21 mouse cellular contexts compared by ENCODE assay signal in the genomic region with DNA sequence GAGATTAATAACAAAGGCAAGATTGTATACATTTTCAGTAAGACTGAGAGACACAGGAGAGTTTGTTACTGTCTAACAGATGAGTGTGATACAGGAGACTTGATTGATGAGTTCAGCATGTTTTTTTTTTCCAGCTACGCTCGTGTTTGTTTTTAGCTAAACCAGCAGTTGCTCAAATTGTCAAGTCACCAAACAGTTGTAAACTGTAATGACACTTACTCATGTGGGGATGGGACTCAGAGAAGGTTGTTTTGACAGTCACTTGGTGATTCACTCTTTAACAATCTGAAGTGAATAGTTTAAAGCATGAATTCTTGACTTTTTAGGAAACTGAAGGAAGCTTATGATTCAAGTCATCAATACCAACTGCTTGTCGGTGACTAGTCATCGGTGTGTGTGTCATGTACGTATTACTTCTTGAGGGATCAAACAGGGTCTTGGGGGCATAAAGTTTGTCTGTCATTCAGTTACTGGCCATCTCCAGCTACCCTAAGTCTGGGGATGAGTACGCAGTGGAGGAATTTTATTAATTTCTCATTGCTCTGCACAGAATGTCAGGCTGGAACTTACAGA. TPM values are rescaled to one million over a fixed set of nuclear protein-coding genes. Genes with fewer than 3 reads are reported as not detected.
A peak's percentile ranks its signal among the peaks of the same experiment; 100 is the strongest.
DNase-seq lines count a peak whose midpoint lies in the region; ATAC-seq and TF ChIP-seq lines count a peak whose summit lies in the region.
"Had no signal": no experiment of that assay in that cellular context is flagged by ENCODE, and none has a peak within 500 bp of the region (broad histone marks: within the 10 kb centered on the region; RNA-seq: fewer than 3 reads in every experiment).

No protein-coding gene starts in this region.

- H3K36me3 ChIP-seq in forebrain, postnatal 0 days (ENCODE audit: insufficient read depth), result no peaks in the 10 kb centered on the region
- H3K36me3 ChIP-seq in forebrain, embryonic 16.5 days (ENCODE audit: control insufficient read depth, insufficient read depth), result no peaks in the 10 kb centered on the region
- H3K36me3 ChIP-seq in megakaryocyte, embryonic 14.5 days (replicated peaks; ENCODE audit: low read length), result peaks cover 61% of the 10 kb centered on the region
- H3K36me3 ChIP-seq in macrophage (ENCODE audit: inconsistent target), result peaks cover 24% of the 10 kb centered on the region; the same call in 1 of the 2 replicates
- no peaks in the 10 kb centered on the region for H3K36me3 ChIP-seq in heart, embryonic 11.5 days (ENCODE audit: control insufficient read depth, insufficient read depth, low read length)
- H3K36me3 ChIP-seq: heart, embryonic 13.5 days; hindbrain, embryonic 12.5 days; limb, embryonic 12.5 days had no signal

- ATAC-seq in forebrain, postnatal 0 days, result peak; percentile 19; the same call in 1 of the 2 replicates
- no peak for ATAC-seq in forebrain, embryonic 16.5 days
- no peak for ATAC-seq in megakaryocyte, adult 5-6 weeks (ENCODE audit: poor library complexity, severe bottlenecking)
- ATAC-seq in heart, embryonic 11.5 days (replicated peaks; ENCODE audit: insufficient number of reproducible peaks, low FRiP score, low TSS enrichment), result no peak
- ATAC-seq: liver, postnatal 0 days had no signal

- H3K4me2 ChIP-seq in forebrain, postnatal 0 days (ENCODE audit: low read depth), result no peak overlapping the region
- H3K4me2 ChIP-seq in forebrain, embryonic 16.5 days (ENCODE audit: low read length), result no peak overlapping the region
- H3K4me2 ChIP-seq in heart, embryonic 11.5 days, result no peak overlapping the region
- H3K4me2 ChIP-seq: heart, embryonic 13.5 days; hindbrain, embryonic 12.5 days; limb, embryonic 12.5 days; liver, embryonic 11.5 days; midbrain, embryonic 11.5 days had no signal

- no peak overlapping the region for H3K4me3 ChIP-seq in forebrain, postnatal 0 days (ENCODE audit: low read depth, low read length)
- no peak overlapping the region for H3K4me3 ChIP-seq in forebrain, embryonic 16.5 days (replicated peaks; ENCODE audit: low read length)
- peak overlapping the region; percentile 68 for H3K4me3 ChIP-seq in megakaryocyte, embryonic 14.5 days (replicated peaks)
- H3K4me3 ChIP-seq in macrophage (ENCODE audit: inconsistent target), result no peak overlapping the region
- H3K4me3 ChIP-seq in heart, embryonic 11.5 days (ENCODE audit: low read depth, low read length), result no peak overlapping the region
- H3K4me3 ChIP-seq: heart, embryonic 13.5 days; hindbrain, embryonic 12.5 days; layer of hippocampus, adult 2 months; limb, embryonic 12.5 days had no signal

- no peak for TF ChIP-seq CTCF in forebrain, postnatal 0 days (IDR thresholded peaks at IDR 0.05; ENCODE audit: low read depth)

- DNase-seq in forebrain, postnatal 0 days, result no peak
- DNase-seq in adipocyte (ENCODE audit: low spot score), result peak; percentile 22
- no peak for DNase-seq in embryo, embryonic 9.5 days (ENCODE audit: extremely low spot score)
- DNase-seq: B cell, adult 2 months; cerebellum, adult 11-12 months; cerebellum, postnatal 10 days; kidney, adult 9 months; kidney, postnatal 25 days; liver, postnatal 0 days; lung, postnatal 14 days had no signal

- H3K27me3 ChIP-seq in forebrain, postnatal 0 days (ENCODE audit: insufficient read depth, low read length), result no peaks in the 10 kb centered on the region
- H3K27me3 ChIP-seq in forebrain, embryonic 16.5 days (replicated peaks; ENCODE audit: control insufficient read depth, insufficient read depth, low read length), result no peaks in the 10 kb centered on the region
- no peaks in the 10 kb centered on the region for H3K27me3 ChIP-seq in megakaryocyte, embryonic 14.5 days (replicated peaks)
- H3K27me3 ChIP-seq in heart, embryonic 11.5 days (ENCODE audit: control insufficient read depth, insufficient read depth, low read length), result no peaks in the 10 kb centered on the region
- H3K27me3 ChIP-seq: heart, embryonic 13.5 days; hindbrain, embryonic 12.5 days; limb, embryonic 12.5 days had no signal

- H3K9me3 ChIP-seq in forebrain, postnatal 0 days (ENCODE audit: low read length), result no peaks in the 10 kb centered on the region
- no peaks in the 10 kb centered on the region for H3K9me3 ChIP-seq in forebrain, embryonic 16.5 days (ENCODE audit: control insufficient read depth, low read length)
- no peaks in the 10 kb centered on the region for H3K9me3 ChIP-seq in megakaryocyte, embryonic 14.5 days
- H3K9me3 ChIP-seq in heart, embryonic 11.5 days (replicated peaks; ENCODE audit: control insufficient read depth, low read length), result no peaks in the 10 kb centered on the region
- H3K9me3 ChIP-seq: heart, embryonic 13.5 days; hindbrain, embryonic 12.5 days; limb, embryonic 12.5 days had no signal

- H3K27ac ChIP-seq in forebrain, postnatal 0 days (ENCODE audit: low read depth, low read length), result no peak overlapping the region
- H3K27ac ChIP-seq in forebrain, embryonic 16.5 days (ENCODE audit: low read length), result no peak overlapping the region
- peak overlapping the region; percentile 96 for H3K27ac ChIP-seq in macrophage
- H3K27ac ChIP-seq in heart, embryonic 11.5 days (ENCODE audit: low read depth, low read length), result no peak overlapping the region
- H3K27ac ChIP-seq: heart, embryonic 13.5 days; hindbrain, embryonic 12.5 days; layer of hippocampus, adult 2 months; limb, embryonic 12.5 days had no signal

- H3K9ac ChIP-seq in forebrain, postnatal 0 days, result no peak overlapping the region
- no peak overlapping the region for H3K9ac ChIP-seq in forebrain, embryonic 16.5 days (replicated peaks; ENCODE audit: low read depth, low read length)
- H3K9ac ChIP-seq in heart, embryonic 11.5 days (ENCODE audit: low read depth, low read length), result no peak overlapping the region
- H3K9ac ChIP-seq: heart, embryonic 13.5 days; hindbrain, embryonic 12.5 days; limb, embryonic 12.5 days; liver, postnatal 0 days had no signal

- no peaks in the 10 kb centered on the region; the same call in 1 of the 2 replicates for H3K4me1 ChIP-seq in forebrain, postnatal 0 days (ENCODE audit: insufficient read depth)
- H3K4me1 ChIP-seq in forebrain, embryonic 16.5 days (replicated peaks; ENCODE audit: control insufficient read depth, insufficient read depth, low read length), result peaks cover 9% of the 10 kb centered on the region
- H3K4me1 ChIP-seq in megakaryocyte, embryonic 14.5 days, result peaks cover 69% of the 10 kb centered on the region
- H3K4me1 ChIP-seq in heart, embryonic 11.5 days (ENCODE audit: control insufficient read depth, insufficient read depth, low read length), result peaks cover 13% of the 10 kb centered on the region

- peaks cover 54% of the 10 kb centered on the region for H3K79me2 ChIP-seq in macrophage (ENCODE audit: inconsistent target)

- WGBS in forebrain, postnatal 0 days, result 89% methylated on average over 6 of the region's 6 CpGs
- 92% methylated on average over 6 of the region's 6 CpGs for WGBS in forebrain, embryonic 16.5 days
- 78% methylated on average over 6 of the region's 6 CpGs for WGBS in macrophage (ENCODE audit: missing documents)
- 74% methylated on average over 6 of the region's 6 CpGs for WGBS in heart, embryonic 11.5 days (ENCODE audit: insufficient replicate concordance)

RNA-seq across cellular contexts. Expression of a gene that starts 2.0 kb away (rescaled TPM):
- 3.8 and 4.2 TPM in 2 replicates for total RNA-seq in forebrain, postnatal 0 days (2014; rRNA removed)
- polyA plus RNA-seq in forebrain, postnatal 0 days (2015; fragmentation: Nextera tagmentation; extraction: Ambion mirVana), result 3.7 and 4.2 TPM in 2 replicates
- 2.8 and 3.9 TPM in 2 replicates for polyA plus RNA-seq in forebrain, embryonic 16.5 days (2015; fragmentation: Nextera tagmentation; extraction: Ambion mirVana)
- polyA plus RNA-seq in megakaryocyte, embryonic 14.5 days (2012; ENCODE audit: insufficient read depth, low replicate concordance), result 0.48 and 5.1 TPM in 2 replicates
- total RNA-seq in megakaryocyte, adult 5-6 weeks (2015), result 112 and 118 TPM in 2 replicates
- 70.7 and 72.7 TPM in 2 replicates for total RNA-seq in megakaryocyte, adult 5-6 weeks (2017)
- total RNA-seq in macrophage (2018; cell fraction: chromatin; rRNA removed), result 100 to 1,000 TPM in 1 of 26 experiments, 10 to 100 TPM in 25; 11.7 to 104 (median 41.1) TPM
- 100 to 1,000 TPM; 120 to 230 (median 186) TPM for total RNA-seq in macrophage (2018; cell fraction: cytosol; rRNA removed)
- 100 to 1,000 TPM in 15 of 26 experiments, 10 to 100 TPM in 11; 20.5 to 230 (median 108) TPM for total RNA-seq in macrophage (2018; cell fraction: nucleus; rRNA removed)
- 53.4 to 180 TPM (median 165 TPM) in 3 replicates for polyA plus RNA-seq in macrophage (2018)
- polyA plus RNA-seq in heart, embryonic 11.5 days (2014; fragmentation: Nextera tagmentation; extraction: Ambion mirVana), result 8.0 and 8.1 TPM in 2 replicates
